Mouse (Mus musculus): ENCODE measurements around the gene Mrpl35. TPM values are rescaled to one million over a fixed set of nuclear protein-coding genes. Genes with fewer than 3 reads are reported as not detected.
"Not testable (repeated sequence)": the region's sequence is repeated elsewhere in the genome, so short reads cannot be mapped to it uniquely, and the experiment has no call there.

The Mrpl35 gene
- polyA plus RNA-seq (2016; fragmentation: Nextera tagmentation; extraction: Ambion mirVana): 55.5 and 57.5 TPM in 2 replicates

DNA sequence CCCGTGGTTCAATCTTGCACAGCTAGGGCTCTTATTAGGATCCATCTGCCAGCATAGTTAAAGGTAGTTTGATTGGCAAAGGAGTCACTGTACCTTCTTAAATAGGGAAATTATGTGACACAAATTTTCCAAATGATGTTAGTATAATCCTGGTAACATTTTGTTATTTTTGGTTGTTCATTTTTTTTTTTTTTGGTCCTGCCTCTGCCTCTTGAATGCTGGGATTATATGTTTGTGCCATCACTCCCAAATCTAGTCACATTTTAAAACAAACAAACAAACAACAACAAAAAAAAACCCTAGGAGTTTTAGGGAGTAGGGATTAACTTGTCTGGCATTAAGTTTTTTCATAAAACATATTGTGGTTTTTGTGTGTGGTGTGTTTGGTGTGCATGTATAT is at the start of gene Mrpl35:
Mrpl35 (minus strand) TSS at position 101 of the 400 bp plus-strand sequence.
- 35% methylated on average over 1 of the region's 1 CpGs for WGBS

GRCm38 (mm10) chr6:71871396-71871795 is 44.6 kb upstream of the Mrpl35 start:
- peaks cover 72% of the 10 kb centered on the region for H3K36me3 ChIP-seq
- H3K9me3 ChIP-seq: no peaks in the 10 kb centered on the region
- no peak overlapping the region for H3K4me2 ChIP-seq (replicated peaks)
- H3K4me1 ChIP-seq: no peaks in the 10 kb centered on the region
- H3K9ac ChIP-seq: no peak overlapping the region
- H3K4me3 ChIP-seq: no peak overlapping the region
- 96% methylated on average over 9 of the region's 9 CpGs for WGBS
- no peak for ATAC-seq (ENCODE audit: insufficient number of reproducible peaks, insufficient read depth, low FRiP score, low TSS enrichment)
- H3K27ac ChIP-seq: no peak overlapping the region
- H3K27me3 ChIP-seq: no peaks in the 10 kb centered on the region

More for the DNA sequence above, at the start of gene Mrpl35:
- peaks cover 9% of the 10 kb centered on the region for H3K4me1 ChIP-seq
- no peak within 1 kb of the TSS for H3K4me2 ChIP-seq (replicated peaks)
- H3K4me3 ChIP-seq: no peak within 1 kb of the TSS
- no peaks in the 10 kb centered on the region for H3K27me3 ChIP-seq
- H3K9ac ChIP-seq: no peak within 1 kb of the TSS
- H3K9me3 ChIP-seq: no peaks in the 10 kb centered on the region
- no peak for ATAC-seq (ENCODE audit: insufficient number of reproducible peaks, insufficient read depth, low FRiP score, low TSS enrichment)
- no peak within 1 kb of the TSS for H3K27ac ChIP-seq
- no peaks in the 10 kb centered on the region for H3K36me3 ChIP-seq

DNA sequence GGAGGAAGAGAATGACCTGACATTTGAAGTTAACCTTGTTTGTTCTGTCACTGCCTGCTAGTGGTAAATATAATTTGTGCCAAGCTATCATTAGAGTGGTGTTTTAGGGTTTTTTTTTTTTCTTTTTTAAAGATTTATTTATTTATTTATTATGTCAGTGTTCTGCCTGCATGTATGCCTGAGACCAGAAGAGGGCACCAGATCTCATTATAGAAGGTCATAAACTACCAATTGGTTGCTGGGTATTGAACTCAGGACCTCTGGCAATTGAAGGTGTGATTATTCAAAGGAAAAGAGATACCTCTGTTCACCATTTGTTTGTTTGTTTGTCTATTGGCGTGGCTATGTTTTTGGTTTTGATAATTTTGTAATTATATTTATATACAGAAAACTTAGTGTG is 42.0 kb upstream of the Mrpl35 start:
- H3K36me3 ChIP-seq: peaks cover 69% of the 10 kb centered on the region
- no peak for ATAC-seq (ENCODE audit: insufficient number of reproducible peaks, insufficient read depth, low FRiP score, low TSS enrichment)
- H3K9ac ChIP-seq: no peak overlapping the region
- H3K4me1 ChIP-seq: no peaks in the 10 kb centered on the region
- H3K27ac ChIP-seq: no peak overlapping the region
- no peaks in the 10 kb centered on the region for H3K27me3 ChIP-seq
- 92% methylated on average over 1 of the region's 1 CpGs for WGBS
- H3K4me3 ChIP-seq: no peak overlapping the region
- no peaks in the 10 kb centered on the region for H3K9me3 ChIP-seq
- H3K4me2 ChIP-seq (replicated peaks): no peak overlapping the region

DNA sequence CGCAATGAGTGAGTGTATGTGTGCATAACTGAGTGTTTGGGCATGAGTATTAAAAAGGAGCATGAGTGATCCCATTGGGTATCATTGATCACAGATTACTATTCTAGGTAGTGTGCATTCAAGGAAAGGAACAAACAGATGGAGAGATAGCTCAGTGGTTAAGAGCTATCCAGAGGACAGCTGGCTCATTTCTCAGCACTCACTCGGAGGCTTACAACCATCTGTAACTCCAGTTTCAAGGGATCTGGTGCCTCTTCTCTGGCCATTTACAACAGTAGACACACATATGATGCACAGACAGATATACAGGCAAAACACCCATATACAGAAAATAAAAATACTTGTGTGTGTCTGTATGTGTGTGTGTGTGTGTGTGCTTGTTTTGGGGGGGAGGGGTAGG is 41.0 kb upstream of the Mrpl35 start:
- no peaks in the 10 kb centered on the region for H3K9me3 ChIP-seq
- 74% methylated on average over 2 of the region's 2 CpGs for WGBS
- H3K27ac ChIP-seq: no peak overlapping the region
- H3K36me3 ChIP-seq: peaks cover 70% of the 10 kb centered on the region
- H3K27me3 ChIP-seq: no peaks in the 10 kb centered on the region
- H3K4me2 ChIP-seq (replicated peaks): no peak overlapping the region
- no peak for ATAC-seq (ENCODE audit: insufficient number of reproducible peaks, insufficient read depth, low FRiP score, low TSS enrichment)
- H3K9ac ChIP-seq: no peak overlapping the region
- no peak overlapping the region for H3K4me3 ChIP-seq
- H3K4me1 ChIP-seq: no peaks in the 10 kb centered on the region

DNA sequence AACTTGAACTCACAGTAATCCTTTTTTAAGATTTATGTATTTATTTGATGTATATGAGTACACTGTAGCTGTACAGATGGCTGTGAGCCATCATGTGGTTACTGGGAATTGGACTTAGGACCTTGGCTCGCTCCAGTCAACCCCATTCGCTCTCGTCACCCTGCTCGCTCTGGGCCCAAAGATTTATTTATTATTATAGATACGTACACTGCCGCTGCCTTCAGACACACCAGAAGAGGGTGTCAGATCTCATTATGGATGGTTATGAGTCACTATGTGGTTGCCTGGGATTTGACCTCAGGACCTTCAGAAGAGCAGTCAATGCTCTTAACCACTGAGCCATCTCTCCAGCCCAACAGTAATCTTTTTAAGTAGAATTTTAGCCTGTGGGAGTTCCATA is 20.1 kb upstream of the Mrpl35 start:
- H3K4me3 ChIP-seq; H3K4me2 ChIP-seq (replicated peaks); H3K27me3 ChIP-seq; ATAC-seq (ENCODE audit: insufficient number of reproducible peaks, insufficient read depth, low FRiP score, low TSS enrichment); H3K4me1 ChIP-seq; H3K27ac ChIP-seq; H3K9me3 ChIP-seq; H3K9ac ChIP-seq: not testable (repeated sequence)
- peaks cover 31% of the 10 kb centered on the region for H3K36me3 ChIP-seq
- WGBS: 90% methylated on average over 6 of the region's 6 CpGs

DNA sequence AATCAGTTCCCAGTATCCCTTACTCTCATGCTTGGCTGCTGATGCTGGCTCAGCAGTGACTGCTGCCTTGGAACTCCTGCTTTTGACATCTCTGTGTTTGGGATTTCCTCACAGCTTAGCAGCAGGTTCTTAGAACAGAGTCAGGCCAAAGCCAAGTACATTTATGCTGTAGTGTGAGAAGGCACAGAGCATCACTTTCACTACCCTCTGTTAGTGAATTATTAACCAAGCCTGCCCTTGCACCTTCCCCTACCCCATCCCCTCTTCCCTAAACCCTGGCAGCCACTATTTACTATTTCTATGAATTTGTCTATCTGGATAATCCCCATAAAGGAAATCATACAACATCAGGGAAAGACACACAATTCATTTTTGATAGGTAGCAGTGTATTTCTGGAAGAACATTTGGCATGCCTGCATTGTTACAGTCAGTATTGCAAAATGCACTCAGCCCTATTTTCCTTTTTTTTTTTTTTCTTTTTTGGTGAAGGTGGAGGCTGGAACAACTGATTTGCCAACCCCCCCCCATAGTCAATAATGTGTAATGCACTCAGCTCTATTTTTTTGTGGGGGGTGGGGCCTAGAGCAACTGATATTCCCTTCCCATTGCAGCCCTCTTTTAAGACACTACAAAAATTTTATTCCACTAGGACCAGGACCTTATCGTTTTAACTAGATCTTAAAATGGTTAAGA is 14.0 kb upstream of the Mrpl35 start:
- Histone ChIP-seq H3K9me3 (no peaks in the 10 kb centered on the region), H3K27ac (no peak overlapping the region), H3K9ac (no peak overlapping the region), H3K27me3 (no peaks in the 10 kb centered on the region), H3K36me3 (0 out of 2 replicates have a peak, but pooled peaks cover 4% of the 10 kb centered on the region), H3K4me2 (replicated peaks) (no peak overlapping the region), H3K4me1 (no peaks in the 10 kb centered on the region), H3K4me3 (no peak overlapping the region)
- no peak for ATAC-seq (ENCODE audit: insufficient number of reproducible peaks, insufficient read depth, low FRiP score, low TSS enrichment)
- 93% methylated on average over 1 of the region's 1 CpGs for WGBS

GRCm38 (mm10) chr6:71839815-71840214 is 13.0 kb upstream of the Mrpl35 start:
- Histone ChIP-seq H3K4me2 (replicated peaks) (no peak overlapping the region), H3K9ac (no peak overlapping the region), H3K4me3 (no peak overlapping the region), H3K27ac (no peak overlapping the region), H3K27me3 (no peaks in the 10 kb centered on the region), H3K36me3 (0 out of 2 replicates have a peak, but pooled peaks cover under 1% of the 10 kb centered on the region), H3K4me1 (no peaks in the 10 kb centered on the region), H3K9me3 (no peaks in the 10 kb centered on the region)
- ATAC-seq (ENCODE audit: insufficient number of reproducible peaks, insufficient read depth, low FRiP score, low TSS enrichment): no peak

DNA sequence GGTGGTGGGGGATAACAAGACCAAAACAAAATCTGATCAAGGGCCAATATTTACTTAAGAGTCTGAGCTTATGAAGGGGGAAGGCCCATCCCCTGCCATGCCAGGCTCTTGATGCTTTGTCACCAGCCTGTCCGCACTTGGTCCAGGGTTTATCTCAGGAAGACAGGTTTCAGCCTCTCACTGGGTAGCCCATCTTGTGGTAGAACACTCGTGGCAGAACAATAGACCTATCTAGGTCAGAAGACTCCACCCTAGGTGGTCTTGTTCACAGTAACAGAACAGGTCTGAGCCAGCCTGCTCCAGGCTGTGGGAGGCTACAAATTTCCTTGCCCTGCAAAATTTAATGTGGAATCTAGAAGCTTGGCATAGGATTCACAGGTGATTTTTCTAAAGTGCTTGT is 10.0 kb upstream of the Mrpl35 start:
- WGBS: 76% methylated on average over 2 of the region's 2 CpGs
- no peaks in the 10 kb centered on the region for H3K27me3 ChIP-seq
- H3K36me3 ChIP-seq: no peaks in the 10 kb centered on the region
- no peak overlapping the region for H3K27ac ChIP-seq
- H3K9ac ChIP-seq: no peak overlapping the region
- no peak overlapping the region for H3K4me2 ChIP-seq (replicated peaks)
- ATAC-seq (ENCODE audit: insufficient number of reproducible peaks, insufficient read depth, low FRiP score, low TSS enrichment): no peak
- H3K4me1 ChIP-seq: peaks cover 9% of the 10 kb centered on the region
- no peaks in the 10 kb centered on the region for H3K9me3 ChIP-seq
- no peak overlapping the region for H3K4me3 ChIP-seq

- Histone ChIP-seq H3K4me3 (peak overlapping the region; percentile 81), H3K36me3 (no peaks in the 10 kb centered on the region), H3K9me3 (no peaks in the 10 kb centered on the region), H3K27me3 (no peaks in the 10 kb centered on the region), H3K27ac (peak overlapping the region; percentile 82), H3K9ac (peak overlapping the region; percentile 69), H3K4me2 (replicated peaks) (peak overlapping the region; percentile 66), H3K4me1 (peaks cover 9% of the 10 kb centered on the region)
- ATAC-seq (ENCODE audit: insufficient number of reproducible peaks, insufficient read depth, low FRiP score, low TSS enrichment): peak; percentile 99
- under 1% methylated on average over 21 of the region's 21 CpGs for WGBS
Measured at GRCm38 (mm10) chr6:71831581-71831960, 4.8 kb upstream of the Mrpl35 start.

- peak; percentile 99 for ATAC-seq (ENCODE audit: insufficient number of reproducible peaks, insufficient read depth, low FRiP score, low TSS enrichment)
- Histone ChIP-seq H3K4me3 (peak within 1 kb of the TSS; percentile 81), H3K9me3 (no peaks in the 10 kb centered on the region), H3K36me3 (no peaks in the 10 kb centered on the region), H3K9ac (peak within 1 kb of the TSS; percentile 69), H3K4me1 (peaks cover 9% of the 10 kb centered on the region), H3K27ac (peak within 1 kb of the TSS; percentile 82), H3K4me2 (replicated peaks) (peak within 1 kb of the TSS; percentile 66), H3K27me3 (no peaks in the 10 kb centered on the region)
- WGBS: under 1% methylated on average over 63 of the region's 64 CpGs
Measured at GRCm38 (mm10) chr6:71830690-71831580, 4.2 kb upstream of the Mrpl35 start, which contains the start of gene Immt. Gene Immt, plus strand, starts transcription at chr6:71831331.

DNA sequence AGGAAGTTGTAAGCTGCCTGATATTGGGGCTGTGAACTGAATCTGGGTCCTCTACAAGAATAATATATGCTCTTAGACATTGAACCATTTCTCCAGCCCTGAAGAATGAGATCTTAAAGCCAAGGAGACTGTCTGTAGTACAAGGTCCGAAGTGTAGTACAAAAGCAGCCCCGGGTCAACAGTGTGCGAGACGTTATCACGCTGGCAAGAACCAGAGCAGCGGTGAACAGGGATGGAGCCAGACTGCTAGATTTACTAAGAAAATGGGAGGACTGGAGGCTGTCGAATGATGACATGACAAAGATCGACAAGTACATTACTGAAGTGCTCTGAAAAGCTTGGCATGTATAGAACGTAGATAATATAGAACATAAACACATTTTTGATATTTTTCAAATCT is 3.0 kb upstream of the Mrpl35 start:
- Histone ChIP-seq H3K4me3 (no peak overlapping the region), H3K9me3 (no peaks in the 10 kb centered on the region)
- ATAC-seq (ENCODE audit: insufficient number of reproducible peaks, insufficient read depth, low FRiP score, low TSS enrichment): no peak

DNA sequence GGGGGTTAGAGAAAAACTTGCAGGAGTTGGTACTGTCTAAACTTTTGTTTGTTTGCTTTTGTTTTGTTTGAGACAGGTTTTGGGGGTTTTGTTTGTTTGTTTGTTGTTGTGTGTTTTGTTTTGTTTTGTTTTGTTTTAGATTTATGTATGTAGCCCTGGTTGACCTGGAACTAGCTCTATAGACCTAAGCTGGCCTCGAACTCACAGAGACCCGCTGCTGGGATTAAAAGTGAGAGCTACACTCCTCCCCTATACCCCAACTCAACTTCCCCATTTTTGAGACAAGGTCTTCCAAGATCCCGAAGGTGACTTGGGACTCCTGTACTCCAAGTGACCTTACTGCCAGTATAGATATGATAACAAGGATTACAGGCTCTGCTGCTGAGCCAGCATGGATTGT is 2.8 kb downstream of the Mrpl35 start:
- no peak overlapping the region for H3K27ac ChIP-seq
- no peaks in the 10 kb centered on the region for H3K9me3 ChIP-seq
- no peaks in the 10 kb centered on the region for H3K36me3 ChIP-seq
- no peak for ATAC-seq (ENCODE audit: insufficient number of reproducible peaks, insufficient read depth, low FRiP score, low TSS enrichment)
- peaks cover 9% of the 10 kb centered on the region; the same call in 1 of the 2 replicates for H3K4me1 ChIP-seq
- H3K4me2 ChIP-seq (replicated peaks): peak overlapping the region; percentile 70
- WGBS: 35% methylated on average over 3 of the region's 3 CpGs
- no peak overlapping the region for H3K9ac ChIP-seq
- peak overlapping the region; percentile 63 for H3K4me3 ChIP-seq
- H3K27me3 ChIP-seq: no peaks in the 10 kb centered on the region

More for the DNA sequence above, 3.0 kb upstream of the Mrpl35 start:
- peaks cover 9% of the 10 kb centered on the region for H3K4me1 ChIP-seq
- no peak overlapping the region for H3K9ac ChIP-seq
- no peak overlapping the region for H3K4me2 ChIP-seq (replicated peaks)
- H3K36me3 ChIP-seq: no peaks in the 10 kb centered on the region
- H3K27ac ChIP-seq: no peak overlapping the region
- no peaks in the 10 kb centered on the region for H3K27me3 ChIP-seq
- 88% methylated on average over 9 of the region's 9 CpGs for WGBS
